Comparison of ENCODE assay signal across 21 mouse cellular contexts in the genomic region with DNA sequence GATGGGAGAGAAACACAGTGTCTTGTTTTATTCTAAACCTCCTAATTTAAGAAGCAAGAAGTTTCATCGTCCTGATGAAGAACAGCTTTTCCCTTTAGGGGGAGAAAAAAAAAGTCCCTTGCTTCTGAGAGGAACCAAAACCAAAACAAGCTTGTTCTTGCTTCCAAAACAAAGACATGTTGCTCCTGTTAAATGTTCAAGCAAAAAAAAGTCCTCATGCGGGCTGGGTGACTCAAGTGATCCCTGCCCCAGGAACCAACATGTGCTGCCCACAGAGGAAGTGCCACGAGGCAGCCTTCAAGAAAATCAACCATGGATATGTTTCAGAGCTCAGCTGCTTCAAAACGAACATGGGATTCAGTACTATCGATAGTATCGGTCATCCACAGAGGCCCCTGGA. TPM values are rescaled to one million over a fixed set of nuclear protein-coding genes. Genes with fewer than 3 reads are reported as not detected.
DNase-seq lines count a peak whose midpoint lies in the region; ATAC-seq and TF ChIP-seq lines count a peak whose summit lies in the region.
"Had no signal": no experiment of that assay in that cellular context is flagged by ENCODE, and none has a peak within 500 bp of the region (broad histone marks: within the 10 kb centered on the region; RNA-seq: fewer than 3 reads in every experiment).

No protein-coding gene starts in this region.

- DNase-seq in heart, adult 9 months (ENCODE audit: low spot score in 2 of 2) = peak; percentile 3 to 18
- DNase-seq in heart, postnatal 4 days = no peak
- no peak for DNase-seq in stomach, postnatal 0 days (ENCODE audit: low spot score)
- DNase-seq in midbrain, postnatal 0 days (ENCODE audit: low spot score) = no peak
- DNase-seq in frontal cortex, postnatal 14 days (ENCODE audit: low spot score in 2 of 2) = no peak
- DNase-seq: adrenal gland, adult 8-10 months; adrenal gland, postnatal 36 days; cerebellum, adult 11 months; cerebellum, adult 9-10 months; cerebellum, postnatal 25 days; gastrocnemius, postnatal 10 days; heart, postnatal 10 days had no signal

- no peaks in the 10 kb centered on the region for H3K9me3 ChIP-seq in stomach, postnatal 0 days (ENCODE audit: control insufficient read depth, low read length)
- H3K9me3 ChIP-seq in midbrain, postnatal 0 days (ENCODE audit: low read length) = no peaks in the 10 kb centered on the region
- H3K9me3 ChIP-seq: forebrain, embryonic 15.5 days; G1E; hindbrain, embryonic 10.5 days; intestine, embryonic 15.5 days had no signal

- H3K9ac ChIP-seq in stomach, postnatal 0 days (ENCODE audit: low read length) = no peak overlapping the region
- no peak overlapping the region for H3K9ac ChIP-seq in midbrain, postnatal 0 days (replicated peaks; ENCODE audit: low read length, poor library complexity, severe bottlenecking)
- H3K9ac ChIP-seq: forebrain, embryonic 15.5 days; hindbrain, embryonic 14.5 days; intestine, embryonic 15.5 days had no signal

- H3K79me2 ChIP-seq in macrophage (ENCODE audit: inconsistent target) = no peaks in the 10 kb centered on the region

- H3K4me1 ChIP-seq in bone marrow macrophage, adult 2 months (ENCODE audit: control insufficient read depth, insufficient read depth, low read length) = peaks cover 8% of the 10 kb centered on the region
- H3K4me1 ChIP-seq in stomach, postnatal 0 days (replicated peaks; ENCODE audit: control insufficient read depth, insufficient read depth) = no peaks in the 10 kb centered on the region
- no peaks in the 10 kb centered on the region for H3K4me1 ChIP-seq in midbrain, postnatal 0 days (ENCODE audit: insufficient read depth, low read length)
- H3K4me1 ChIP-seq: forebrain, embryonic 15.5 days; hindbrain, embryonic 10.5 days; intestine, embryonic 15.5 days had no signal

- H3K4me3 ChIP-seq in bone marrow macrophage, adult 2 months (ENCODE audit: insufficient read depth, low read length) = no peak overlapping the region
- H3K4me3 ChIP-seq in macrophage (ENCODE audit: inconsistent target) = no peak overlapping the region
- no peak overlapping the region for H3K4me3 ChIP-seq in stomach, postnatal 0 days (ENCODE audit: low read depth, low read length)
- no peak overlapping the region for H3K4me3 ChIP-seq in midbrain, postnatal 0 days (ENCODE audit: low read depth, low read length)
- H3K4me3 ChIP-seq: forebrain, embryonic 15.5 days; hindbrain, embryonic 10.5 days; intestine, embryonic 15.5 days had no signal

- no peaks in the 10 kb centered on the region for H3K27me3 ChIP-seq in stomach, postnatal 0 days (ENCODE audit: control insufficient read depth, insufficient read depth, low read length)
- H3K27me3 ChIP-seq in midbrain, postnatal 0 days (ENCODE audit: insufficient read depth, low read length) = no peaks in the 10 kb centered on the region
- H3K27me3 ChIP-seq: forebrain, embryonic 15.5 days; intestine, embryonic 15.5 days had no signal

- no peaks in the 10 kb centered on the region for H3K36me3 ChIP-seq in macrophage (ENCODE audit: inconsistent target)
- no peaks in the 10 kb centered on the region for H3K36me3 ChIP-seq in stomach, postnatal 0 days (ENCODE audit: control insufficient read depth, insufficient read depth, low read length)
- H3K36me3 ChIP-seq in midbrain, postnatal 0 days (ENCODE audit: insufficient read depth, low read length) = no peaks in the 10 kb centered on the region
- H3K36me3 ChIP-seq: forebrain, embryonic 15.5 days; G1E; hindbrain, embryonic 10.5 days; intestine, embryonic 15.5 days had no signal

- 31% methylated on average over 6 of the region's 6 CpGs for WGBS in macrophage (ENCODE audit: missing documents)
- WGBS in stomach, postnatal 0 days = 81% methylated on average over 6 of the region's 6 CpGs
- WGBS in midbrain, postnatal 0 days = 86% methylated on average over 6 of the region's 6 CpGs

- TF ChIP-seq EP300 in stomach, postnatal 0 days (optimal IDR thresholded peaks at IDR 0.05) = no peak

- no peak overlapping the region for H3K4me2 ChIP-seq in stomach, postnatal 0 days (replicated peaks; ENCODE audit: low read depth)
- no peak overlapping the region for H3K4me2 ChIP-seq in midbrain, postnatal 0 days (ENCODE audit: low read depth, low read length, poor library complexity, severe bottlenecking)
- H3K4me2 ChIP-seq: forebrain, embryonic 15.5 days; hindbrain, embryonic 14.5 days; intestine, embryonic 15.5 days had no signal

- ATAC-seq in stomach, postnatal 0 days (ENCODE audit: low FRiP score, low TSS enrichment) = no peak
- ATAC-seq in midbrain, postnatal 0 days (ENCODE audit: low FRiP score) = no peak
- ATAC-seq: forebrain, embryonic 15.5 days; intestine, embryonic 15.5 days had no signal

- peak overlapping the region; percentile 57 for H3K27ac ChIP-seq in bone marrow macrophage, adult 2 months (ENCODE audit: insufficient read depth, low read depth, low read length)
- peak overlapping the region; percentile 68 for H3K27ac ChIP-seq in macrophage
- no peak overlapping the region for H3K27ac ChIP-seq in stomach, postnatal 0 days (replicated peaks)
- no peak overlapping the region for H3K27ac ChIP-seq in midbrain, postnatal 0 days (ENCODE audit: low read depth, low read length)
- H3K27ac ChIP-seq: forebrain, embryonic 15.5 days; hindbrain, embryonic 10.5 days; hindbrain, embryonic 14.5 days; intestine, embryonic 15.5 days had no signal

- TF ChIP-seq CTCF in bone marrow macrophage, adult 2 months (IDR thresholded peaks at IDR 0.05; ENCODE audit: low read depth, low read length) = no peak
- no peak for TF ChIP-seq CTCF in stomach, postnatal 0 days (IDR thresholded peaks at IDR 0.05; ENCODE audit: low read depth)
- TF ChIP-seq CTCF in midbrain, postnatal 0 days (IDR thresholded peaks at IDR 0.05) = no peak

- no peak for TF ChIP-seq POLR2A in bone marrow macrophage, adult 2 months (IDR thresholded peaks at IDR 0.05; ENCODE audit: borderline replicate concordance, low read depth, low read length)

RNA-seq across cellular contexts. Expression of a gene that starts 54.5 kb away (rescaled TPM):
- 1 to 10 TPM; 1.2 to 1.7 TPM for total RNA-seq in heart, postnatal 4 days (2021)
- 1.8 and 2.3 TPM in 2 replicates for polyA plus RNA-seq in bone marrow macrophage, adult 2 months (2012; ENCODE audit: insufficient read depth, insufficient read length, missing spikeins)
- total RNA-seq in macrophage (2018; cell fraction: chromatin; rRNA removed) = 1 to 10 TPM in 4 of 26 experiments, under 1 TPM in 7, not detected in 15; 0.16 to 1.8 (median 0.62) TPM
- total RNA-seq in macrophage (2018; cell fraction: cytosol; rRNA removed) = 1 to 10 TPM in 9 of 26 experiments, under 1 TPM in 15, not detected in 2; 0.03 to 1.6 (median 0.69) TPM
- total RNA-seq in macrophage (2018; cell fraction: nucleus; rRNA removed) = 1 to 10 TPM in 7 of 26 experiments, under 1 TPM in 7, not detected in 12; 0.13 to 4.7 (median 1.0) TPM
- polyA plus RNA-seq in macrophage (2018) = 1.3 to 3.2 TPM (median 1.4 TPM) in 3 replicates
- polyA plus RNA-seq in stomach, postnatal 0 days (2015; fragmentation: Nextera tagmentation; extraction: Ambion mirVana) = 1.4 and 1.6 TPM in 2 replicates
- 2.0 and 2.5 TPM in 2 replicates for total RNA-seq in midbrain, postnatal 0 days (2014; rRNA removed)
- 1.6 and 1.7 TPM in 2 replicates for polyA plus RNA-seq in midbrain, postnatal 0 days (2015; fragmentation: Nextera tagmentation; extraction: Ambion mirVana)
- polyA plus RNA-seq: embryonic facial prominence, embryonic 11.5 days; forebrain, embryonic 11.5 days; G1E; hindbrain, embryonic 10.5 days had no signal

RNA-seq across cellular contexts. Expression of a gene that starts 55.9 kb away (rescaled TPM):
- total RNA-seq in heart, postnatal 4 days (2021) = 10 to 100 TPM; 26.1 TPM
- polyA plus RNA-seq in bone marrow macrophage, adult 2 months (2012; ENCODE audit: insufficient read depth, insufficient read length, missing spikeins) = 28.8 and 32.5 TPM in 2 replicates
- total RNA-seq in macrophage (2018; cell fraction: chromatin; rRNA removed) = 100 to 1,000 TPM in 2 of 26 experiments, 10 to 100 TPM in 24; 19.6 to 131 (median 50.2) TPM
- total RNA-seq in macrophage (2018; cell fraction: cytosol; rRNA removed) = 10 to 100 TPM; 12.2 to 33.3 (median 22.4) TPM
- total RNA-seq in macrophage (2018; cell fraction: nucleus; rRNA removed) = 10 to 100 TPM; 18.5 to 56.1 (median 28.7) TPM
- 10.3 to 26.7 TPM (median 23.7 TPM) in 3 replicates for polyA plus RNA-seq in macrophage (2018)
- 18.6 and 19.9 TPM in 2 replicates for polyA plus RNA-seq in stomach, postnatal 0 days (2015; fragmentation: Nextera tagmentation; extraction: Ambion mirVana)
- 73.2 and 78.9 TPM in 2 replicates for total RNA-seq in midbrain, postnatal 0 days (2014; rRNA removed)
- polyA plus RNA-seq in midbrain, postnatal 0 days (2015; fragmentation: Nextera tagmentation; extraction: Ambion mirVana) = 52.9 and 53.1 TPM in 2 replicates

Comparison
In these comparisons a context has a peak if more than half of its experiments do, and no peak if none do; other contexts are left out.
1. DNase-seq: peak in heart, adult 9 months (2 of 2); none in heart, postnatal 4 days (single experiment), stomach, postnatal 0 days (single experiment), midbrain, postnatal 0 days (single experiment) and frontal cortex, postnatal 14 days (0 of 2).
2. H3K27ac ChIP-seq: peak in bone marrow macrophage, adult 2 months (single experiment) and macrophage (single experiment); none in stomach, postnatal 0 days (single experiment) and midbrain, postnatal 0 days (single experiment).